ENCODE assay signal across 26 mouse cellular contexts in genomic region chr9:22261594-22261993, GRCm38 (mm10). TPM values are rescaled to one million over a fixed set of nuclear protein-coding genes. Genes with fewer than 3 reads are reported as not detected.
"Had no signal": no experiment of that assay in that cellular context is flagged by ENCODE, and none has a peak within 500 bp of the region (broad histone marks: within the 10 kb centered on the region; RNA-seq: fewer than 3 reads in every experiment).

No protein-coding gene starts in this region.

- ATAC-seq: hindbrain, embryonic 16.5 days; inflammation-experienced regulatory T-cells, adult 6 months; intestine, embryonic 15.5 days; intestine, postnatal 0 days; liver, embryonic 12.5 days had no signal

- H3K27me3 ChIP-seq: heart, embryonic 13.5 days; heart, embryonic 15.5 days; intestine, embryonic 15.5 days; limb, embryonic 13.5 days; limb, embryonic 15.5 days; liver, embryonic 12.5 days had no signal

- H3K4me3 ChIP-seq: heart, embryonic 13.5 days; heart, embryonic 15.5 days; intestine, embryonic 15.5 days; limb, embryonic 13.5 days; limb, embryonic 15.5 days; liver, embryonic 12.5 days had no signal

- H3K27ac ChIP-seq: heart, embryonic 13.5 days; heart, embryonic 15.5 days; hindbrain, embryonic 14.5 days; intestine, embryonic 15.5 days; limb, embryonic 13.5 days; limb, embryonic 15.5 days; liver, embryonic 12.5 days; liver, embryonic 14.5 days had no signal

- H3K4me1 ChIP-seq: heart, embryonic 15.5 days; limb, embryonic 13.5 days; limb, embryonic 15.5 days had no signal

- H3K4me2 ChIP-seq: heart, embryonic 11.5 days; heart, embryonic 13.5 days; heart, embryonic 15.5 days; hindbrain, embryonic 14.5 days; intestine, embryonic 15.5 days; limb, embryonic 13.5 days; limb, embryonic 15.5 days; liver, embryonic 12.5 days had no signal

- DNase-seq: gastrocnemius, postnatal 14 days; gastrocnemius, postnatal 36 days; heart, adult 18-20 months; heart, postnatal 4 days; kidney, adult 18-20 months; kidney, adult 8-10 months; kidney, postnatal 10 days; kidney, postnatal 25 days; layer of hippocampus, adult 9-11 months; layer of hippocampus, postnatal 36 days; left cerebral cortex, postnatal 4 days had no signal

- H3K9me3 ChIP-seq: intestine, embryonic 15.5 days; limb, embryonic 15.5 days; liver, embryonic 12.5 days had no signal

- H3K9ac ChIP-seq: heart, embryonic 13.5 days; heart, embryonic 15.5 days; hindbrain, embryonic 14.5 days; intestine, embryonic 15.5 days; limb, embryonic 13.5 days; limb, embryonic 15.5 days; liver, embryonic 12.5 days; liver, embryonic 14.5 days had no signal

- H3K36me3 ChIP-seq: heart, embryonic 15.5 days; intestine, embryonic 15.5 days had no signal

RNA-seq across cellular contexts. Expression of gene Zfp599, which starts 1.9 kb away (rescaled TPM):
- total RNA-seq: gastrocnemius, adult 18-20 months; gastrocnemius, adult 8-10 months; gastrocnemius, postnatal 36 days had no signal
- polyA plus RNA-seq: liver, adult 2 months had no signal
